Mouse (Mus musculus): ENCODE measurements around the gene Xrcc4. TPM values are rescaled to one million over a fixed set of nuclear protein-coding genes. Genes with fewer than 3 reads are reported as not detected.

Xrcc4 gene
- polyA plus RNA-seq, 1 experiment, result 2.1 TPM

GRCm38 (mm10) chr13:89797721-89798120, 291.7 kb downstream of the Xrcc4 start:
- Histone ChIP-seq H3K27ac (ENCODE audit: insufficient read depth, low read depth, low read length) (no peak overlapping the region), H3K27me3 (replicated peaks; ENCODE audit: control insufficient read depth, insufficient read depth, low read length) (no peaks in the 10 kb centered on the region), H3K4me3 (ENCODE audit: insufficient read depth, low read depth, low read length) (no peak overlapping the region), H3K36me3 (ENCODE audit: control insufficient read depth, insufficient read depth, low read length) (no peaks in the 10 kb centered on the region), H3K4me1 (ENCODE audit: control insufficient read depth, insufficient read depth, low read length) (no peaks in the 10 kb centered on the region)
- no peak for DNase-seq
- 54% methylated on average over 3 of the region's 3 CpGs for WGBS
- TF ChIP-seq POLR2A (IDR thresholded peaks at IDR 0.05; ENCODE audit: low read depth, low read length), result no peak
- TF ChIP-seq CTCF (conservative IDR thresholded peaks at IDR 0.05; ENCODE audit: insufficient read depth, insufficient read length, low read depth, low read length), result no peak

- no peaks in the 10 kb centered on the region for H3K4me1 ChIP-seq (ENCODE audit: control insufficient read depth, insufficient read depth, low read length)
- H3K4me3 ChIP-seq (ENCODE audit: insufficient read depth, low read depth, low read length), result no peak overlapping the region
- 60% methylated on average over 5 of the region's 5 CpGs for WGBS
- H3K36me3 ChIP-seq (ENCODE audit: control insufficient read depth, insufficient read depth, low read length), result no peaks in the 10 kb centered on the region
- no peak for DNase-seq
- TF ChIP-seq CTCF (conservative IDR thresholded peaks at IDR 0.05; ENCODE audit: insufficient read depth, insufficient read length, low read depth, low read length), result no peak
- TF ChIP-seq POLR2A (IDR thresholded peaks at IDR 0.05; ENCODE audit: low read depth, low read length), result no peak
- H3K27me3 ChIP-seq (replicated peaks; ENCODE audit: control insufficient read depth, insufficient read depth, low read length), result no peaks in the 10 kb centered on the region
- no peak overlapping the region for H3K27ac ChIP-seq (ENCODE audit: insufficient read depth, low read depth, low read length)
Measured at GRCm38 (mm10) chr13:89791475-89791874, 297.9 kb downstream of the Xrcc4 start.

- Histone ChIP-seq H3K27me3 (replicated peaks; ENCODE audit: control insufficient read depth, insufficient read depth, low read length) (no peaks in the 10 kb centered on the region), H3K36me3 (ENCODE audit: control insufficient read depth, insufficient read depth, low read length) (no peaks in the 10 kb centered on the region), H3K4me1 (ENCODE audit: control insufficient read depth, insufficient read depth, low read length) (no peaks in the 10 kb centered on the region), H3K4me3 (ENCODE audit: insufficient read depth, low read depth, low read length) (no peak overlapping the region), H3K27ac (ENCODE audit: insufficient read depth, low read depth, low read length) (no peak overlapping the region)
- WGBS, result 42% methylated on average over 2 of the region's 2 CpGs
- no peak for DNase-seq
- TF ChIP-seq POLR2A (IDR thresholded peaks at IDR 0.05; ENCODE audit: low read depth, low read length) (no peak), CTCF (conservative IDR thresholded peaks at IDR 0.05; ENCODE audit: insufficient read depth, insufficient read length, low read depth, low read length) (no peak)
Measured at GRCm38 (mm10) chr13:89782886-89783285, 306.5 kb downstream of the Xrcc4 start.

DNA sequence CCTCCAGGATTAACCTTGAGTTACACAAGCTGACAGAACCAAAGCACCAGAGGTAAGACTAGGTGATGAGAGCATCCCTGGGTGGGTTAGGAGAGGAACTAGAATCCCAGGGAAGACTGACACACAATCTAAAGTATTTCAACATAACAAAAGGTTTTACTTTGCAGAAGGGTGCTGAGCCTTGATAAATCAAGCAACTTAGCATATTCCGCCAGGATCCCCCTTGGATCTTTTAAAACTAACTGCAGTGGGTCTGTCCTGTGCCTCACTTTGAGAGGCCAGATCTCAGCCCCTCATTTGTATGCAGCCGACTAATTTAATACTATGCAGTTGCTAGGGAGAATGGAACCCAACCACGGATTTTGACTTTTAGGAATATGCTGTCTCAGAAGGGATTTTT, 309.1 kb downstream of the Xrcc4 start:
- no peak overlapping the region for H3K4me3 ChIP-seq (ENCODE audit: insufficient read depth, low read depth, low read length)
- H3K27me3 ChIP-seq (replicated peaks; ENCODE audit: control insufficient read depth, insufficient read depth, low read length), result no peaks in the 10 kb centered on the region
- DNase-seq, result no peak
- 70% methylated on average over 3 of the region's 3 CpGs for WGBS
- no peak overlapping the region for H3K27ac ChIP-seq (ENCODE audit: insufficient read depth, low read depth, low read length)
- TF ChIP-seq CTCF (conservative IDR thresholded peaks at IDR 0.05; ENCODE audit: insufficient read depth, insufficient read length, low read depth, low read length) (no peak), POLR2A (IDR thresholded peaks at IDR 0.05; ENCODE audit: low read depth, low read length) (no peak)
- H3K36me3 ChIP-seq (ENCODE audit: control insufficient read depth, insufficient read depth, low read length), result no peaks in the 10 kb centered on the region
- H3K4me1 ChIP-seq (ENCODE audit: control insufficient read depth, insufficient read depth, low read length), result no peaks in the 10 kb centered on the region

DNA sequence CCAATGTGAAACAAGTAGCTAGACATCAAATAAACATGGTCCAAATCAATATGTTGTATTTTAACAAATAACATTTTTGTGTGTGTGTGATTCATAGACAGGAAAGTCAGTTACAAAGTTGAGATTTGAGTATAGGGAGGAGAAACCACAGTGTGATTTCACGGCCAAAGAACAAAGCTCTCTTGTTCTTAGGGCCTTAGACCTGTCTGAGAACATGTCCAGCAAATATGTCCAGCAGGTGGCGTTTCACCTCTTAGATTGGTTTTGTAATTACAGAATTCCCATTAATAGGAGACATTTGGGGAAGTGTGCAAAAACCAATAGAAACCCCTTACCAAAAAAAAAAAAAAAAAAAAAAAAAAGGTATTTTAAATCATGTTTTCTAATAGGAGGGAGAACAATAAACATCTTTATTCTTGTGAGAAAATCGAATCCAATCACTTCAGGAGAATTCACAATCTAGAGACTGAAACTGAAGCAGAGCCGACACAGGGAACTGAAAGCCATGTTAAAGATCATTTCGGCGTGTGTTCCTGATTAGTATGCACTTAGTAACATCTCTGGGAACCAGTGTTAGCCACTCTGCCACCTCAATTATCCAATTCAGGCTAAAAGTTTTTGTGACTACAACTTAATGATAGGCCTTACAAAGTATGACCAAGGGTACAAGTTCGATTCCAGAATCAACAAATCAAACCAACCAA, 310.0 kb downstream of the Xrcc4 start:
- Histone ChIP-seq H3K36me3 (ENCODE audit: control insufficient read depth, insufficient read depth, low read length) (no peaks in the 10 kb centered on the region), H3K27me3 (replicated peaks; ENCODE audit: control insufficient read depth, insufficient read depth, low read length) (no peaks in the 10 kb centered on the region), H3K27ac (ENCODE audit: insufficient read depth, low read depth, low read length) (no peak overlapping the region), H3K4me3 (ENCODE audit: insufficient read depth, low read depth, low read length) (no peak overlapping the region), H3K4me1 (ENCODE audit: control insufficient read depth, insufficient read depth, low read length) (no peaks in the 10 kb centered on the region)
- WGBS, result 65% methylated on average over 7 of the region's 7 CpGs
- no peak for TF ChIP-seq POLR2A (IDR thresholded peaks at IDR 0.05; ENCODE audit: low read depth, low read length)
- TF ChIP-seq CTCF (conservative IDR thresholded peaks at IDR 0.05; ENCODE audit: insufficient read depth, insufficient read length, low read depth, low read length), result 0 out of 2 replicates have a peak, but pooled peaks have one; percentile 18
- DNase-seq, result peak; percentile 62

DNA sequence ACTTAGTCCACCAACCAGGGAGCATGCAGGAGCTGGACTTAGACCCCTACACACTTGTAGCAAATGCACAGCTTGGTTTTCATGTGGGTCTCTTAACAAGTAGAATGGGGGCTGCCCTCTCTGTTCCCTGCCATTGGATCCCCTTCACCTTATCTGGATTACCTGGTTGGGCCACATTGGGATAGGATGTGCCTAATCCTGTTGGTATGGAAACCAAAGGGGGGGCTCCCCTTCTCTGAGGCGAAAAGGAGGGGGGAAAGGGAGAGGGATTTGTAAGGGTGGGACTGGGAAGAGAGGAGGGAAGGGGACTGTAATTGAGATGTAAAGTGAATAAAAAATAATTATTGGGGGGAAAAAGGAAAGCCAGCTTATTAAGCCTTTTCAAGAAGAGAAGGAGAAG, 311.6 kb downstream of the Xrcc4 start:
- WGBS, result 79% methylated on average over 1 of the region's 1 CpGs
- Histone ChIP-seq H3K4me3 (ENCODE audit: insufficient read depth, low read depth, low read length) (no peak overlapping the region), H3K36me3 (ENCODE audit: control insufficient read depth, insufficient read depth, low read length) (no peaks in the 10 kb centered on the region), H3K27me3 (replicated peaks; ENCODE audit: control insufficient read depth, insufficient read depth, low read length) (no peaks in the 10 kb centered on the region), H3K27ac (ENCODE audit: insufficient read depth, low read depth, low read length) (no peak overlapping the region), H3K4me1 (ENCODE audit: control insufficient read depth, insufficient read depth, low read length) (no peaks in the 10 kb centered on the region)
- TF ChIP-seq CTCF (conservative IDR thresholded peaks at IDR 0.05; ENCODE audit: insufficient read depth, insufficient read length, low read depth, low read length) (no peak), POLR2A (IDR thresholded peaks at IDR 0.05; ENCODE audit: low read depth, low read length) (no peak)
- no peak for DNase-seq

GRCm38 (mm10) chr13:89777146-89777545, 312.3 kb downstream of the Xrcc4 start:
- no peak for DNase-seq
- no peaks in the 10 kb centered on the region for H3K36me3 ChIP-seq (ENCODE audit: control insufficient read depth, insufficient read depth, low read length)
- no peak overlapping the region for H3K4me3 ChIP-seq (ENCODE audit: insufficient read depth, low read depth, low read length)
- H3K27ac ChIP-seq (ENCODE audit: insufficient read depth, low read depth, low read length), result no peak overlapping the region
- WGBS, result 89% methylated on average over 1 of the region's 1 CpGs
- no peaks in the 10 kb centered on the region for H3K4me1 ChIP-seq (ENCODE audit: control insufficient read depth, insufficient read depth, low read length)
- H3K27me3 ChIP-seq (replicated peaks; ENCODE audit: control insufficient read depth, insufficient read depth, low read length), result no peaks in the 10 kb centered on the region
- TF ChIP-seq POLR2A (IDR thresholded peaks at IDR 0.05; ENCODE audit: low read depth, low read length) (no peak), CTCF (conservative IDR thresholded peaks at IDR 0.05; ENCODE audit: insufficient read depth, insufficient read length, low read depth, low read length) (no peak)

Data from kidney, adult 2 months (tissue).